Mouse (Mus musculus): ENCODE measurements around the gene Olfr464.
"Not testable (repeated sequence)": the region's sequence is repeated elsewhere in the genome, so short reads cannot be mapped to it uniquely, and the experiment has no call there.

- not testable (repeated sequence) for TF ChIP-seq POLR2A, CTCF (IDR thresholded peaks at IDR 0.05; ENCODE audit: insufficient read depth, low read depth, low read length)
Measured at GRCm38 (mm10) chr11:87866891-87867290, 53.9 kb downstream of the Olfr464 start.

Data from olfactory bulb, adult 2 months (tissue).